Mouse (Mus musculus): ENCODE results near the gene Sucla2. TPM values are rescaled to one million over a fixed set of nuclear protein-coding genes. Genes with fewer than 3 reads are reported as not detected.
"Not testable (repeated sequence)": the region's sequence is repeated elsewhere in the genome, so short reads cannot be mapped to it uniquely, and the experiment has no call there.

The Sucla2 gene
- total RNA-seq, 2 experiments from 2014 or later, result 18.1 to 29.0 TPM

- no peak for ATAC-seq (replicated peaks; ENCODE audit: low FRiP score, poor library complexity, severe bottlenecking)
Observed at GRCm38 (mm10) chr14:73508630-73509395, 16.3 kb upstream of the Sucla2 start.

GRCm38 (mm10) chr14:73509765-73510423, 15.2 kb upstream of the Sucla2 start, which contains the start of gene Med4:
Gene Med4, plus strand, starts transcription at chr14:73510025.
- peak; percentile 97 for ATAC-seq (replicated peaks; ENCODE audit: low FRiP score, poor library complexity, severe bottlenecking)

- ATAC-seq (replicated peaks; ENCODE audit: low FRiP score, poor library complexity, severe bottlenecking), result no peak
Observed at GRCm38 (mm10) chr14:73524136-73524535, 983 bp upstream of the Sucla2 start.

GRCm38 (mm10) chr14:73528661-73529060, 3.5 kb downstream of the Sucla2 start:
- ATAC-seq (replicated peaks; ENCODE audit: low FRiP score, poor library complexity, severe bottlenecking), result not testable (repeated sequence)

- no peak for ATAC-seq (replicated peaks; ENCODE audit: low FRiP score, poor library complexity, severe bottlenecking)
Observed at GRCm38 (mm10) chr14:73533755-73534465, 8.8 kb downstream of the Sucla2 start.

GRCm38 (mm10) chr14:73535641-73536040, 10.5 kb downstream of the Sucla2 start:
- no peak for ATAC-seq (replicated peaks; ENCODE audit: low FRiP score, poor library complexity, severe bottlenecking)

GRCm38 (mm10) chr14:73543781-73544180, 18.7 kb downstream of the Sucla2 start:
- no peak for ATAC-seq (replicated peaks; ENCODE audit: low FRiP score, poor library complexity, severe bottlenecking)

- ATAC-seq (replicated peaks; ENCODE audit: low FRiP score, poor library complexity, severe bottlenecking), result no peak
Observed at GRCm38 (mm10) chr14:73547034-73547433, 21.9 kb downstream of the Sucla2 start.

GRCm38 (mm10) chr14:73548051-73548450, 22.9 kb downstream of the Sucla2 start, which contains the start of gene Nudt15:
Gene Nudt15, minus strand, starts transcription at chr14:73548242.
- no peak for ATAC-seq (replicated peaks; ENCODE audit: low FRiP score, poor library complexity, severe bottlenecking)

- ATAC-seq (replicated peaks; ENCODE audit: low FRiP score, poor library complexity, severe bottlenecking), result no peak
Observed at GRCm38 (mm10) chr14:73550291-73550690, 25.2 kb downstream of the Sucla2 start.

GRCm38 (mm10) chr14:73550732-73551131, 25.6 kb downstream of the Sucla2 start:
- no peak for ATAC-seq (replicated peaks; ENCODE audit: low FRiP score, poor library complexity, severe bottlenecking)

GRCm38 (mm10) chr14:73551164-73551563, 26.0 kb downstream of the Sucla2 start:
- no peak for ATAC-seq (replicated peaks; ENCODE audit: low FRiP score, poor library complexity, severe bottlenecking)

- peak; percentile 98 for ATAC-seq (replicated peaks; ENCODE audit: low FRiP score, poor library complexity, severe bottlenecking)
Observed at GRCm38 (mm10) chr14:73552341-73553121, 27.4 kb downstream of the Sucla2 start.

GRCm38 (mm10) chr14:73553122-73553696, 28.1 kb downstream of the Sucla2 start:
- ATAC-seq (replicated peaks; ENCODE audit: low FRiP score, poor library complexity, severe bottlenecking), result 0 out of 2 replicates have a peak, but pooled peaks have one; percentile 26

GRCm38 (mm10) chr14:73569831-73570230, 44.7 kb downstream of the Sucla2 start:
- not testable (repeated sequence) for ATAC-seq (replicated peaks; ENCODE audit: low FRiP score, poor library complexity, severe bottlenecking)

GRCm38 (mm10) chr14:73571143-73571542, 46.0 kb downstream of the Sucla2 start:
- ATAC-seq (replicated peaks; ENCODE audit: low FRiP score, poor library complexity, severe bottlenecking), result no peak

- ATAC-seq (replicated peaks; ENCODE audit: low FRiP score, poor library complexity, severe bottlenecking), result no peak
Observed at GRCm38 (mm10) chr14:73574053-73574452, 48.9 kb downstream of the Sucla2 start.

GRCm38 (mm10) chr14:73576336-73576735, 51.2 kb downstream of the Sucla2 start:
- ATAC-seq (replicated peaks; ENCODE audit: low FRiP score, poor library complexity, severe bottlenecking), result no peak

GRCm38 (mm10) chr14:73588080-73588479, 63.0 kb downstream of the Sucla2 start:
- ATAC-seq (replicated peaks; ENCODE audit: low FRiP score, poor library complexity, severe bottlenecking), result no peak

All from erythroblast, adult 5-6 weeks (primary cell).